In genomic region chr1:180794170-180794569, GRCm38 (mm10) we compare ENCODE assay signal across 8 mouse cellular contexts. TPM values are rescaled to one million over a fixed set of nuclear protein-coding genes. Genes with fewer than 3 reads are reported as not detected.
DNase-seq lines count a peak whose midpoint lies in the region; ATAC-seq and TF ChIP-seq lines count a peak whose summit lies in the region.

No protein-coding gene starts in this region.

- peaks cover 13% of the 10 kb centered on the region for H3K4me1 ChIP-seq in embryonic facial prominence, embryonic 10.5 days
- peaks cover 11% of the 10 kb centered on the region for H3K4me1 ChIP-seq in hindbrain, embryonic 15.5 days (replicated peaks)
- peaks cover 12% of the 10 kb centered on the region for H3K4me1 ChIP-seq in liver, postnatal 0 days (ENCODE audit: insufficient read depth)
- 0 out of 2 replicates have a peak, but pooled peaks cover 8% of the 10 kb centered on the region for H3K4me1 ChIP-seq in stomach, embryonic 16.5 days (ENCODE audit: control insufficient read depth, insufficient read depth, low read length)

- no peak for DNase-seq in frontal cortex, postnatal 14 days (ENCODE audit: low spot score in 2 of 2)
- peak; percentile 91 for DNase-seq in ES-CJ7 (ENCODE audit: low read depth, low spot score)
- DNase-seq in embryonic facial prominence, embryonic 10.5 days (ENCODE audit: low spot score): peak; percentile 79
- DNase-seq in liver, postnatal 0 days: peak; percentile 35
- DNase-seq in thymus, postnatal 25 days: no peak

- 0 out of 2 replicates have a peak, but pooled peaks cover 6% of the 10 kb centered on the region for H3K36me3 ChIP-seq in embryonic facial prominence, embryonic 10.5 days (replicated peaks)
- H3K36me3 ChIP-seq in hindbrain, embryonic 15.5 days: no peaks in the 10 kb centered on the region
- no peaks in the 10 kb centered on the region for H3K36me3 ChIP-seq in liver, postnatal 0 days (replicated peaks; ENCODE audit: insufficient read depth, low read length)
- H3K36me3 ChIP-seq in stomach, embryonic 16.5 days (ENCODE audit: control insufficient read depth, insufficient read depth, low read length): no peaks in the 10 kb centered on the region

- no peaks in the 10 kb centered on the region for H3K9me3 ChIP-seq in embryonic facial prominence, embryonic 10.5 days
- no peaks in the 10 kb centered on the region for H3K9me3 ChIP-seq in hindbrain, embryonic 15.5 days
- no peaks in the 10 kb centered on the region for H3K9me3 ChIP-seq in liver, postnatal 0 days (ENCODE audit: low read length)
- H3K9me3 ChIP-seq in stomach, embryonic 16.5 days (replicated peaks; ENCODE audit: control insufficient read depth, low read length): no peaks in the 10 kb centered on the region

- 0 out of 2 replicates have a peak, but pooled peaks have one; percentile 4 for TF ChIP-seq CTCF in liver, postnatal 0 days (IDR thresholded peaks at IDR 0.05; ENCODE audit: low read depth)

- H3K4me2 ChIP-seq in hindbrain, embryonic 15.5 days: peak overlapping the region; percentile 82
- peak overlapping the region; percentile 68 for H3K4me2 ChIP-seq in liver, postnatal 0 days (ENCODE audit: low read depth, low read length)
- H3K4me2 ChIP-seq in stomach, embryonic 16.5 days (ENCODE audit: low read depth, low read length): peak overlapping the region; percentile 76

- H3K27me3 ChIP-seq in embryonic facial prominence, embryonic 10.5 days (replicated peaks; ENCODE audit: low read depth, poor library complexity, severe bottlenecking): peaks cover 20% of the 10 kb centered on the region
- no peaks in the 10 kb centered on the region for H3K27me3 ChIP-seq in hindbrain, embryonic 15.5 days
- 0 out of 2 replicates have a peak, but pooled peaks cover 3% of the 10 kb centered on the region for H3K27me3 ChIP-seq in liver, postnatal 0 days (ENCODE audit: insufficient read depth, low read length)
- no peaks in the 10 kb centered on the region for H3K27me3 ChIP-seq in stomach, embryonic 16.5 days (ENCODE audit: control insufficient read depth, insufficient read depth, low read length)

- ATAC-seq in frontal cortex, adult (ENCODE audit: low TSS enrichment): peak; percentile 27; the same call in 1 of the 2 replicates
- peak; percentile 75 for ATAC-seq in hindbrain, embryonic 15.5 days (ENCODE audit: low FRiP score, low read depth)
- ATAC-seq in liver, postnatal 0 days: peak; percentile 62
- ATAC-seq in stomach, embryonic 16.5 days (ENCODE audit: insufficient read depth, low FRiP score): peak; percentile 81

- H3K27ac ChIP-seq in embryonic facial prominence, embryonic 10.5 days (replicated peaks): peak overlapping the region; percentile 59
- no peak overlapping the region for H3K27ac ChIP-seq in hindbrain, embryonic 15.5 days (replicated peaks)
- no peak overlapping the region for H3K27ac ChIP-seq in liver, postnatal 0 days (ENCODE audit: low read depth)
- no peak overlapping the region for H3K27ac ChIP-seq in stomach, embryonic 16.5 days (ENCODE audit: low read length)

- WGBS in embryonic facial prominence, embryonic 10.5 days: 1% methylated on average over 21 of the region's 21 CpGs
- under 1% methylated on average over 21 of the region's 21 CpGs for WGBS in hindbrain, embryonic 15.5 days
- WGBS in liver, postnatal 0 days (ENCODE audit: insufficient replicate concordance): 4% methylated on average over 21 of the region's 21 CpGs
- 1% methylated on average over 21 of the region's 21 CpGs for WGBS in stomach, embryonic 16.5 days

- peak overlapping the region; percentile 34 for H3K9ac ChIP-seq in hindbrain, embryonic 15.5 days
- H3K9ac ChIP-seq in liver, postnatal 0 days (replicated peaks): peak overlapping the region; percentile 40
- H3K9ac ChIP-seq in stomach, embryonic 16.5 days (ENCODE audit: low read length): peak overlapping the region; percentile 66

- H3K4me3 ChIP-seq in embryonic facial prominence, embryonic 10.5 days: peak overlapping the region; percentile 60
- peak overlapping the region; percentile 41 for H3K4me3 ChIP-seq in hindbrain, embryonic 15.5 days
- H3K4me3 ChIP-seq in liver, postnatal 0 days (ENCODE audit: low read depth, low read length): peak overlapping the region; percentile 24
- H3K4me3 ChIP-seq in stomach, embryonic 16.5 days (replicated peaks; ENCODE audit: low read length): peak overlapping the region; percentile 42

- TF ChIP-seq EP300 in liver, postnatal 0 days (IDR thresholded peaks at IDR 0.05; ENCODE audit: low read depth): no peak

RNA-seq across cellular contexts. Expression of gene H3f3a, which starts 19.6 kb away (rescaled TPM):
- polyA plus RNA-seq in embryonic facial prominence, embryonic 10.5 days (2016; fragmentation: Nextera tagmentation; extraction: Ambion mirVana): 2,636 and 2,772 TPM in 2 replicates
- polyA plus RNA-seq in hindbrain, embryonic 15.5 days (2015; fragmentation: Nextera tagmentation; extraction: Ambion mirVana): 2,665 and 2,688 TPM in 2 replicates
- polyA plus RNA-seq in liver, postnatal 0 days (2015; fragmentation: Nextera tagmentation; extraction: Ambion mirVana): 1,306 and 1,327 TPM in 2 replicates
- 1,948 and 2,131 TPM in 2 replicates for polyA plus RNA-seq in stomach, embryonic 16.5 days (2015; fragmentation: Nextera tagmentation; extraction: Ambion mirVana)

RNA-seq across cellular contexts. Expression of gene Sde2, which starts 56.8 kb away (rescaled TPM):
- 45.4 and 46.8 TPM in 2 replicates for polyA plus RNA-seq in embryonic facial prominence, embryonic 10.5 days (2016; fragmentation: Nextera tagmentation; extraction: Ambion mirVana)
- 26.6 and 29.3 TPM in 2 replicates for polyA plus RNA-seq in hindbrain, embryonic 15.5 days (2015; fragmentation: Nextera tagmentation; extraction: Ambion mirVana)
- 11.5 and 11.8 TPM in 2 replicates for polyA plus RNA-seq in liver, postnatal 0 days (2015; fragmentation: Nextera tagmentation; extraction: Ambion mirVana)
- polyA plus RNA-seq in stomach, embryonic 16.5 days (2015; fragmentation: Nextera tagmentation; extraction: Ambion mirVana): 34.9 and 36.5 TPM in 2 replicates

Comparison
In these comparisons a context has a peak if more than half of its experiments do, and no peak if none do; other contexts are left out.
1. ATAC-seq: peak in every context shown above with its lines; median percentile 81 in stomach, embryonic 16.5 days; 75 in hindbrain, embryonic 15.5 days; 62 in liver, postnatal 0 days; 27 in frontal cortex, adult.
2. DNase-seq: peak in ES-CJ7 (single experiment), embryonic facial prominence, embryonic 10.5 days (single experiment) and liver, postnatal 0 days (single experiment); none in frontal cortex, postnatal 14 days (0 of 2) and thymus, postnatal 25 days (single experiment).
3. Peak in every context shown above with its lines, with median percentiles within 50 percentile points of each other: H3K4me3 ChIP-seq, H3K4me2 ChIP-seq and H3K9ac ChIP-seq.